Mouse (Mus musculus) CD4-positive, CD25-positive, alpha-beta regulatory T cell, adult 4 months (primary cell): Measurements from ENCODE around the gene Ace3. TPM values are rescaled to one million over a fixed set of nuclear protein-coding genes. Genes with fewer than 3 reads are reported as not detected.

Source experiments
- ATAC-seq: one replicate; pipeline ENCODE4 v1.8.0; 2017
- polyA plus RNA-seq, 2 experiments: library from polyadenylated mRNA; unstranded; fragments of 100-300 nt; shearing (Covaris generic); gene quantifications; one replicate each; pipeline ENCODE4 v1.2.1; 2017

The Ace3 gene
- not detected for polyA plus RNA-seq

DNA sequence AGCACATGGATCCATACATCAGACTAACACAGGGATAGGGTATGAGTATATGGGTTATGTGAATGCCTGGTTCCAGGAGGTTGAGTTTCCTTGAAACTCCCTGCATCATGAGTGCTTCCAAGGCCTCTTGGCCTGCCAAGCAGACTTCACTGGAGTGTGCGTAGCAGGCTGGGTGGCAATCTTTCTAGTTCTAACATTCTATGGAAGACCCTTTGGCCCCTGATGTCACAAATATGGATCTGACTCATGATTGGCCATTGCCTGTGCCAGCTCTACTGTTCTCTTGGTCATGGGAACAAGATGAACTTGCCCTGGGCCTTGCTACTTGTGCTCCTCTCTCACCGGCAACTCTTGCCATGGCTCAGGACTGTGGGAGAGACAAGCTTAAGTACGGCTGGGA is at the start of gene Ace3:
Gene Ace3, plus strand, starts transcription at position 301 of the 400 bp plus-strand sequence.
- no peak for ATAC-seq

- no peak for ATAC-seq
These were observed 49.5 kb upstream of the Ace3 start for GRCm38 (mm10) chr11:105944770-105945672.

GRCm38 (mm10) chr11:105946694-105947154 is 47.8 kb upstream of the Ace3 start:
- peak; percentile 53 for ATAC-seq

DNA sequence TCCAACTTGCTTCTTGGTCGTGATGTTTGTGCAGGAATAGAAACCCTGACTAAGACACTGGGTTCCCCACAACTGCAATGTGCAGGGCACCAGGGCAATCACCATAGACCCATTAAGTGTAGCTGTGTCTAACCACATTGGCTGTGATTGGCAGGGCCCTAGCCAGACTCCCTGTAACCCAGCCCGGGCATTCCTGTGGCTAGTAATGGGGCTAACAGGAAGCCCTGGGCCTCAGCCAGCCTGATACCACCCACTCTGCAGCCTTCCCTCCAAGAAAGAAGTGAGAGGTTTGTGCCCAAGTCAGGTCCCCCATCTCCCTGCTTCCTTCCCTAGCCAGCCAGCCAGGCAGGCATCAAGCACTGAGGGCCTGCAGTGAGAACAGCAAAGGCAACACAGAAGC is 46.2 kb upstream of the Ace3 start:
- ATAC-seq, result no peak

GRCm38 (mm10) chr11:105950519-105950918 is 44.0 kb upstream of the Ace3 start:
- ATAC-seq, result no peak

- no peak for ATAC-seq
These were observed 42.9 kb upstream of the Ace3 start for GRCm38 (mm10) chr11:105951601-105952044.

- ATAC-seq, result no peak
These were observed 42.4 kb upstream of the Ace3 start for GRCm38 (mm10) chr11:105952111-105952510.

DNA sequence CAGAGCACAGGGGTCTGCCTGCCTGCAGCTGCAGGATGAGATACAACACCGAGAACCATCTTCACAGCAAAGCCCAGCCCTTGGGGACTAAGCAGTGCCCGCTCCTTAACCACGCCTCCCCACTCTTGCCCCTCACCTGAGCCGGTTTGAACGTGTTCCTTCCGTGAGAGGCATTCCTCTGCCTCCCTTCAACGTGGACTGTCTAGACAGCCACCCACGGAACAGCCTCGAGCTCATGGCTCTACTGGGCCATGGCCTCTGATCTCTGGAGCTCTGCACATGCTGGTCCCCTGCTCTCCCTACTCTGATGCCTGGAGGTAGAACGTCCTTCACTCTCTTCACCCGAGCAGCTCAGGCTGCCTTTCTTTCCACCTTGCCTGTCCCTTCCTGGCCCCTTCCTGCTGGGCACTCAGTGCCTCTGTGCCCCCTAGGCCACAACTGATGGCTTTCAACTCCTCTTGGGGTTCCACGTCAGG is 41.5 kb upstream of the Ace3 start, which contains the start of gene Cyb561:
Gene Cyb561, minus strand, starts transcription at position 426 of the 476 bp plus-strand sequence.
- ATAC-seq, result no peak

DNA sequence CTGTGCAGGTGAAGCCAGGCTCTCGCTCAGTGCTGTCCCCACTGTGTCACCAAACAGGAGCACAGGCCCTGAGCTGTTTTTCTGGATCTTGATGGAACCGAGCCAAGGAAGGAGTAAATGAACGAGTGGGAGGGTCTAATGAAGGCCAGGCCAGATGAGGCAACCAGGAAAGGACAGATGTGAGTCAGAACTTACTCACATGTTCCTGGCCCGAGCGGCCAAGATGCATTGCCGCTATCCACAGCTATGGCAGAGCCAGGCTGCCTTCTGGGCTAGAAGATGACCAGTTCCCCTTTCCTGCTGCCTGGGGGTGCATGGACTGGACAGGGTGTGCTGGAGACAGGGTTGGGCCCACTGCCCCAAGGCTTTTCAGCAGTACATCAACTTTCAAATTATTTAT is 41.1 kb upstream of the Ace3 start:
- ATAC-seq, result no peak

- ATAC-seq, result no peak
These were observed 38.6 kb upstream of the Ace3 start for GRCm38 (mm10) chr11:105955815-105956430.

GRCm38 (mm10) chr11:105957501-105957900 is 37.0 kb upstream of the Ace3 start:
- no peak for ATAC-seq

GRCm38 (mm10) chr11:105958566-105958965 is 35.9 kb upstream of the Ace3 start:
- no peak for ATAC-seq

DNA sequence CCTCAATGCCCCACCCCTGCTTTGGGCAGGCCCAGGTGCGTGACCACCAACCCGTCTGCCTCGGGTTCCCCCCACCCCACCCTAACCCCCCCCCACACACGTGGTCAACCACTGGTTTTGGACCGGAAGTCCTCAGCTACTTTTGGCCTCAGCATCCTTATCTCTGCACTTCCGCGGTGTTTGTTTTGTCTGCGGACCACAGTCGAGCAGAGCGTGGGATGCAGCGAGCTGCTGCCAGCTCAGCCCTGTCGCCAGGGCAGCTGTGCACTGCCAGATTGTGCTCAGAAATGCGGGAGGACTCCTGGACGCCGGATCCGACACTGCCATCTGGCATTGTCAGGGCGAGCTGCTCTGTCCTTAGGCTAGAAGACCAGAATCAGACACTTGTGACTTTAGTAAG is 35.1 kb upstream of the Ace3 start:
- no peak for ATAC-seq

DNA sequence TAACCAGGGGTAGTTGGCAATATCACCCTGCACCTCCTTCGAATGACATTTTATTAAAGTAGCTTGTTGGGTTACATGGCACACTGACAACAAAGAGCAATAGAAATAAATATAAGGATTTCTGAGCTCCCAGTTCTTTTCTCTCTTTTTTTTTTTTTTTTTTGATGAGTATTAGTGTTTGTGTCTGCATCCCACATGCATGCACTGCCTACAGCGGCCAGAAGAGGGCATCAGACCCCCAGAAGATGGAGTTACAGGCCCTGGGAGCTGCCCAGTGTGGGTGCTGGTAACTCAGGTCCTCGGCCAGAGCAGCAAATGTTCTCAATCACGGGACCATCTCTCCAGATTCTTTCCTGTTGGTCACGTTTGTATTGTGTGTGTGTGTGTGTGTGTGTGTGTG is 29.8 kb upstream of the Ace3 start:
- ATAC-seq, result no peak

DNA sequence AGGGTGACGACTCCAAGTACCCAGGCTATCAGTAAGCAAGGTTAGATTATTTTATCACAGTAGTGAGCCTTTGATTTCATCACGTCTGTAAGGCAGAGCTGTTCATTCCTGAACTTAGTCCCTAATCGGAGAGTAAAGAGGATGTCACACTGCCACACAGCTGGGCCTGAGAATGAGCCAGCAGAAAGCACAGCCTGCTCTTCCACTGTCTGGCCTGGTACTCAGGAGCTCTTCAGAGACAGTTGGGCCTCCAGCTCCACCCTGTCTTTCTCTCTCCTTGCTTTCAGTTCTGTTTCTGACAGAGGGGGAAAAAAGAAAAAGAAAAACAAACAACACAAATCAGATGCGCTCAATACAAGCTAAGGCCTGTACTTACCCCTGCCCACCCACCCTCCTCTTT is 28.2 kb upstream of the Ace3 start:
- no peak for ATAC-seq

- no peak for ATAC-seq
These were observed 26.5 kb upstream of the Ace3 start, which contains the start of gene Ace for GRCm38 (mm10) chr11:105967741-105968574. Gene Ace, plus strand, starts transcription at chr11:105967945.

GRCm38 (mm10) chr11:105968948-105969347 is 25.5 kb upstream of the Ace3 start:
- no peak for ATAC-seq

DNA sequence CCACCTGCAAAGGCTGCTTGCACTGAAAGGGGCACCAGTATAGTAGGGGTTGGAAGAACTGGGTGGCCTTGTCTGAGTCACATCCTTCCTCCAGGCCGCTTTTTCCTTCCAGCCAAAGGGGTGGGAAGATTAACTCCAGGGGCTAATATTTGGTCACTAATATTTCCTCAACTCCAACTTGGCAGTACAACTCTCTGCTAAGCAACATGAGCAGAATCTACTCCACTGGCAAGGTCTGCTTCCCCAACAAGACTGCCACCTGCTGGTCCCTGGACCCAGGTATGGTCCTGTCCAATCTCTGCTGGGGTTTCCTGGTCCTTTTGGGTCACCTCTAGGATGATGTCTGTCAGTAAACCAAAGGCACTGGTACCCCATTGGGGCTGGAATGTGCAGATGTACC is 25.0 kb upstream of the Ace3 start:
- ATAC-seq, result no peak

- no peak for ATAC-seq
These were observed 19.9 kb upstream of the Ace3 start for GRCm38 (mm10) chr11:105974593-105974992.

GRCm38 (mm10) chr11:105975050-105975449 is 19.4 kb upstream of the Ace3 start:
- ATAC-seq, result no peak

GRCm38 (mm10) chr11:105975636-105976035 is 18.8 kb upstream of the Ace3 start:
- no peak for ATAC-seq

DNA sequence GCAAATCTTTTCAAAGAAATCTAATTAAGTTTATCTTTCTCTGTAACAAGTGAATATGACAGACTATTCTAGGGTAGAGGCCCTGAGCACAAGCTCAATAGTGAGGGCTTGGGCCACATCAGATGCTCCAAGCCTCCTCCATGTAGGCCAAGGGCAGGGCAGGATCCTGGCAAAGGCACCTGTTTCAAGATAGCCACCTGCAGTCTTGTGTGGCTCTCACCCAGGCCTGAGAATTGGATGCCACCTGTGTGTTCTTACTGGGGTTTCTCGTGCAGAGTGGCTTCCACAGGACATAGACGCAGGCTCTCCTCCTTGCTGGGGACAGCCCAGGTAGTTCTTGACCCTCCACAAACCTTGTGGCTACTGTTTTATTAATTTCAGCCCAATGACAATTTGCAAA is 16.2 kb upstream of the Ace3 start:
- no peak for ATAC-seq

GRCm38 (mm10) chr11:105978634-105979033 is 15.8 kb upstream of the Ace3 start:
- ATAC-seq, result no peak
